8 mouse cellular contexts compared by ENCODE assay signal in genomic region chr8:111743101-111743791, GRCm38 (mm10). TPM values are rescaled to one million over a fixed set of nuclear protein-coding genes. Genes with fewer than 3 reads are reported as not detected.
DNase-seq lines count a peak whose midpoint lies in the region; ATAC-seq and TF ChIP-seq lines count a peak whose summit lies in the region.
"Had no signal": no experiment of that assay in that cellular context is flagged by ENCODE, and none has a peak within 500 bp of the region (broad histone marks: within the 10 kb centered on the region; RNA-seq: fewer than 3 reads in every experiment).

No protein-coding gene starts in this region.

- H3K9me3 ChIP-seq in lung, embryonic 15.5 days, result no peaks in the 10 kb centered on the region
- H3K9me3 ChIP-seq in embryonic facial prominence, embryonic 11.5 days (replicated peaks; ENCODE audit: control insufficient read depth, low read length), result no peaks in the 10 kb centered on the region
- H3K9me3 ChIP-seq in hindbrain, postnatal 0 days (ENCODE audit: low read length), result no peaks in the 10 kb centered on the region
- H3K9me3 ChIP-seq in midbrain, embryonic 12.5 days, result no peaks in the 10 kb centered on the region

- WGBS in lung, embryonic 15.5 days, result under 1% methylated on average over 44 of the region's 44 CpGs
- WGBS in embryonic facial prominence, embryonic 11.5 days, result under 1% methylated on average over 31 of the region's 44 CpGs
- under 1% methylated on average over 37 of the region's 44 CpGs for WGBS in hindbrain, postnatal 0 days
- 2% methylated on average over 32 of the region's 44 CpGs for WGBS in midbrain, embryonic 12.5 days

- peaks cover 76% of the 10 kb centered on the region for H3K4me1 ChIP-seq in lung, embryonic 15.5 days
- peaks cover 2% of the 10 kb centered on the region for H3K4me1 ChIP-seq in embryonic facial prominence, embryonic 11.5 days (ENCODE audit: control insufficient read depth, insufficient read depth, low read length)
- peaks cover 53% of the 10 kb centered on the region for H3K4me1 ChIP-seq in hindbrain, postnatal 0 days (ENCODE audit: insufficient read depth, low read length)
- H3K4me1 ChIP-seq in midbrain, embryonic 12.5 days, result peaks cover 71% of the 10 kb centered on the region

- H3K36me3 ChIP-seq in lung, embryonic 15.5 days, result no peaks in the 10 kb centered on the region
- no peaks in the 10 kb centered on the region; the same call in 1 of the 2 replicates for H3K36me3 ChIP-seq in embryonic facial prominence, embryonic 11.5 days (replicated peaks; ENCODE audit: control insufficient read depth, insufficient read depth, low read depth, low read length)
- H3K36me3 ChIP-seq in hindbrain, postnatal 0 days (ENCODE audit: insufficient read depth, low read length), result no peaks in the 10 kb centered on the region
- H3K36me3 ChIP-seq in midbrain, embryonic 12.5 days, result no peaks in the 10 kb centered on the region

- no peaks in the 10 kb centered on the region for H3K27me3 ChIP-seq in lung, embryonic 15.5 days
- H3K27me3 ChIP-seq in embryonic facial prominence, embryonic 11.5 days (ENCODE audit: control insufficient read depth, insufficient read depth, low read length), result no peaks in the 10 kb centered on the region
- no peaks in the 10 kb centered on the region for H3K27me3 ChIP-seq in hindbrain, postnatal 0 days (ENCODE audit: insufficient read depth, low read length)
- peaks cover 10% of the 10 kb centered on the region; the same call in 1 of the 2 replicates for H3K27me3 ChIP-seq in midbrain, embryonic 12.5 days

- H3K9ac ChIP-seq in lung, embryonic 15.5 days, result peak overlapping the region; percentile 90
- peak overlapping the region; percentile 91 for H3K9ac ChIP-seq in embryonic facial prominence, embryonic 11.5 days (replicated peaks; ENCODE audit: low read length)
- H3K9ac ChIP-seq in hindbrain, postnatal 0 days (replicated peaks; ENCODE audit: low read length), result peak overlapping the region; percentile 91
- peak overlapping the region; percentile 96 for H3K9ac ChIP-seq in midbrain, embryonic 12.5 days (replicated peaks)

- peak overlapping the region; percentile 77 for H3K4me2 ChIP-seq in lung, embryonic 15.5 days
- H3K4me2 ChIP-seq in embryonic facial prominence, embryonic 11.5 days (ENCODE audit: low read depth, low read length), result peak overlapping the region; percentile 68
- H3K4me2 ChIP-seq in hindbrain, postnatal 0 days (ENCODE audit: low read depth, low read length), result peak overlapping the region; percentile 74
- peak overlapping the region; percentile 75 for H3K4me2 ChIP-seq in midbrain, embryonic 12.5 days (replicated peaks)

- DNase-seq in lung, postnatal 36 days, result no peak
- DNase-seq in embryonic facial prominence, embryonic 11.5 days (ENCODE audit: low spot score), result peak; percentile 67
- DNase-seq in hindbrain, postnatal 0 days (ENCODE audit: low spot score), result peak; percentile 42
- DNase-seq in frontal cortex, postnatal 10 days (ENCODE audit: low spot score in 2 of 2), result no peak
- no peak for DNase-seq in gastrocnemius, postnatal 36 days

- TF ChIP-seq CTCF in hindbrain, postnatal 0 days (IDR thresholded peaks at IDR 0.05; ENCODE audit: low read depth), result no peak

- H3K27ac ChIP-seq in lung, embryonic 15.5 days, result peak overlapping the region; percentile 77
- H3K27ac ChIP-seq in embryonic facial prominence, embryonic 11.5 days (replicated peaks; ENCODE audit: low read depth, low read length), result peak overlapping the region; percentile 65
- H3K27ac ChIP-seq in hindbrain, postnatal 0 days, result peak overlapping the region; percentile 81
- peak overlapping the region; percentile 82 for H3K27ac ChIP-seq in midbrain, embryonic 12.5 days (replicated peaks)

- intact Hi-C loops in gastrocnemius, postnatal 36 days (cut with DNase I), result no loop called here

- ATAC-seq in lung, embryonic 15.5 days (ENCODE audit: borderline replicate concordance, extremely low read depth, low FRiP score, low TSS enrichment), result peak; percentile 12; the same call in 1 of the 2 replicates
- peak; percentile 20 for ATAC-seq in embryonic facial prominence, embryonic 11.5 days (replicated peaks; ENCODE audit: insufficient number of reproducible peaks, low FRiP score, low TSS enrichment, low read depth)
- peak; percentile 19; the same call in 1 of the 2 replicates for ATAC-seq in hindbrain, postnatal 0 days
- ATAC-seq in midbrain, embryonic 12.5 days (ENCODE audit: low FRiP score, low read depth), result peak; percentile 36

- peak overlapping the region; percentile 84 for H3K4me3 ChIP-seq in lung, embryonic 15.5 days
- H3K4me3 ChIP-seq in embryonic facial prominence, embryonic 11.5 days (ENCODE audit: low read depth, low read length), result peak overlapping the region; percentile 90
- H3K4me3 ChIP-seq in hindbrain, postnatal 0 days (ENCODE audit: low read length), result peak overlapping the region; percentile 90
- H3K4me3 ChIP-seq in midbrain, embryonic 12.5 days, result peak overlapping the region; percentile 97

RNA-seq across cellular contexts. Expression of gene Bcar1, which starts 0.4 kb away (rescaled TPM):
- 40.7 and 42.6 TPM in 2 replicates for polyA plus RNA-seq in lung, embryonic 15.5 days (2015; fragmentation: Nextera tagmentation; extraction: Ambion mirVana)
- polyA plus RNA-seq in embryonic facial prominence, embryonic 11.5 days (2014; fragmentation: Nextera tagmentation; extraction: Ambion mirVana), result 30.9 and 36.5 TPM in 2 replicates
- total RNA-seq in hindbrain, postnatal 0 days (2014; rRNA removed), result 93.6 and 100 TPM in 2 replicates
- polyA plus RNA-seq in hindbrain, postnatal 0 days (2015; fragmentation: Nextera tagmentation; extraction: Ambion mirVana), result 42.6 and 48.8 TPM in 2 replicates
- polyA plus RNA-seq in midbrain, embryonic 12.5 days (2016; fragmentation: Nextera tagmentation; extraction: Ambion mirVana), result 52.4 and 53.8 TPM in 2 replicates
- total RNA-seq in gastrocnemius, postnatal 36 days (2021), result 10 to 100 TPM in 1 of 2 experiments, 1 to 10 TPM in 1; 9.4 to 10.5 TPM

RNA-seq across cellular contexts. Expression of gene Ctrb1, which starts 52.4 kb away (rescaled TPM):
- polyA plus RNA-seq in lung, embryonic 15.5 days (2015; fragmentation: Nextera tagmentation; extraction: Ambion mirVana), result 0.17 and 10.5 TPM in 2 replicates
- not detected in 2 replicates for polyA plus RNA-seq in embryonic facial prominence, embryonic 11.5 days (2014; fragmentation: Nextera tagmentation; extraction: Ambion mirVana)
- not detected in 2 replicates for total RNA-seq in hindbrain, postnatal 0 days (2014; rRNA removed)
- polyA plus RNA-seq in hindbrain, postnatal 0 days (2015; fragmentation: Nextera tagmentation; extraction: Ambion mirVana), result not detected in 2 replicates
- polyA plus RNA-seq in midbrain, embryonic 12.5 days (2016; fragmentation: Nextera tagmentation; extraction: Ambion mirVana), result not detected in 2 replicates
- total RNA-seq in gastrocnemius, postnatal 36 days (2021), result not detected
- total RNA-seq: neutrophil, adult 5-6 weeks had no signal

Comparison
In these comparisons a context has a peak if more than half of its experiments do, and no peak if none do; other contexts are left out.
1. DNase-seq: peak in embryonic facial prominence, embryonic 11.5 days (single experiment) and hindbrain, postnatal 0 days (single experiment); none in lung, postnatal 36 days (single experiment), frontal cortex, postnatal 10 days (0 of 2) and gastrocnemius, postnatal 36 days (0 of 2).
2. Peak in every context shown above with its lines, with median percentiles within 50 percentile points of each other: ATAC-seq, H3K27ac ChIP-seq, H3K4me2 ChIP-seq, H3K4me3 ChIP-seq and H3K9ac ChIP-seq.